Mouse (Mus musculus) stomach, embryonic 16.5 days (tissue): ENCODE results near the gene Lrrc27. TPM values are rescaled to one million over a fixed set of nuclear protein-coding genes. Genes with fewer than 3 reads are reported as not detected.

Source experiments
- ATAC-seq: fragments of 200-750 bp; cut with Nextera tagmentation; 2 replicates; pipeline ENCODE4 v1.8.0; 2017; ENCODE audit warnings: moderate number of reproducible peaks, moderate TSS enrichment; ENCODE audit not compliant: insufficient read depth, low FRiP score
- H3K27ac ChIP-seq: fragments of 300-500 bp; sonication (generic); 2 replicates; pipeline ENCODE4 v1.5.1; 2014; ENCODE audit warnings: low read length
- H3K27me3 ChIP-seq: fragments of 300-500 bp; sonication (generic); 2 replicates; pipeline ENCODE4 v1.6.1; 2014; ENCODE audit warnings: low read length, control low read depth, mixed read lengths; ENCODE audit not compliant: control insufficient read depth, insufficient read depth
- H3K36me3 ChIP-seq: fragments of 300-500 bp; sonication (generic); 2 replicates; pipeline ENCODE4 v1.6.1; 2014; ENCODE audit warnings: low read length; ENCODE audit not compliant: control insufficient read depth, insufficient read depth
- H3K4me1 ChIP-seq: fragments of 300-500 bp; sonication (generic); 2 replicates; pipeline ENCODE4 v1.6.1; 2014; ENCODE audit warnings: low read length, control low read depth, mixed read lengths; ENCODE audit not compliant: control insufficient read depth, insufficient read depth
- H3K4me2 ChIP-seq: fragments of 300-500 bp; sonication (generic); 2 replicates; pipeline ENCODE4 v1.6.1; 2014; ENCODE audit warnings: low read depth, low read length, mixed read lengths
- H3K4me3 ChIP-seq: fragments of 300-500 bp; sonication (generic); replicated peaks from 2 replicates; pipeline ENCODE4 v1.5.1; 2014; ENCODE audit warnings: mild to moderate bottlenecking, low read length
- H3K9ac ChIP-seq: fragments of 300-500 bp; sonication (generic); 2 replicates; pipeline ENCODE4 v1.6.1; 2014; ENCODE audit warnings: low read length
- H3K9me3 ChIP-seq: fragments of 300-500 bp; sonication (generic); replicated peaks from 2 replicates; pipeline ENCODE4 v1.6.1; 2016; ENCODE audit warnings: low read length, control low read depth; ENCODE audit not compliant: control insufficient read depth
- WGBS: fragments of 180-500 bp; shearing (Covaris S2); extraction: QIAGEN DNeasy Blood & Tissue Kit; methylation state at CpG from one replicate; pipeline ENCODE4 v1.1.7; 2014; 5-methylcytosine and 5-hydroxymethylcytosine counted together
- polyA plus RNA-seq: library from polyadenylated mRNA; unstranded; fragments of >200 nt; fragmentation: Nextera tagmentation; extraction: Ambion mirVana; gene quantifications from 2 replicates; pipeline ENCODE4 v1.2.1, GENCODE M21; 2015

The Lrrc27 gene
- polyA plus RNA-seq, 1 experiment from 2014 or later, result 4.4 TPM

GRCm38 (mm10) chr7:139218641-139219415 lies 6.0 kb downstream of the Lrrc27 start:
- WGBS, result 51% methylated on average over 6 of the region's 6 CpGs
- Histone ChIP-seq H3K27me3 (no peaks in the 10 kb centered on the region), H3K36me3 (no peaks in the 10 kb centered on the region), H3K4me3 (no peak overlapping the region), H3K4me2 (no peak overlapping the region), H3K9ac (no peak overlapping the region), H3K27ac (0 out of 2 replicates have a peak overlapping the region, but pooled peaks have one; percentile 11), H3K4me1 (no peaks in the 10 kb centered on the region), H3K9me3 (no peaks in the 10 kb centered on the region)
- ATAC-seq, result no peak

- H3K36me3 ChIP-seq, result no peaks in the 10 kb centered on the region
- no peak overlapping the region for H3K9ac ChIP-seq
- H3K4me3 ChIP-seq, result no peak overlapping the region
- no peaks in the 10 kb centered on the region for H3K4me1 ChIP-seq
- H3K4me2 ChIP-seq, result no peak overlapping the region
- 50% methylated on average over 5 of the region's 5 CpGs for WGBS
- no peaks in the 10 kb centered on the region for H3K27me3 ChIP-seq
- 0 out of 2 replicates have a peak overlapping the region, but pooled peaks have one; percentile 35 for H3K27ac ChIP-seq
- no peak for ATAC-seq
- no peaks in the 10 kb centered on the region for H3K9me3 ChIP-seq
Measured at GRCm38 (mm10) chr7:139219486-139219885, 6.7 kb downstream of the Lrrc27 start.

GRCm38 (mm10) chr7:139220303-139220702 lies 7.5 kb downstream of the Lrrc27 start:
- Histone ChIP-seq H3K9me3 (no peaks in the 10 kb centered on the region), H3K36me3 (no peaks in the 10 kb centered on the region), H3K27me3 (no peaks in the 10 kb centered on the region), H3K4me1 (0 out of 2 replicates have a peak, but pooled peaks cover 6% of the 10 kb centered on the region), H3K9ac (no peak overlapping the region), H3K4me2 (no peak overlapping the region), H3K4me3 (no peak overlapping the region), H3K27ac (peak overlapping the region; percentile 32)
- WGBS, result 25% methylated on average over 2 of the region's 2 CpGs
- ATAC-seq, result peak; percentile 70; the same call in 1 of the 2 replicates

- Histone ChIP-seq H3K4me2 (no peak overlapping the region), H3K4me1 (0 out of 2 replicates have a peak, but pooled peaks cover 7% of the 10 kb centered on the region), H3K27ac (no peak overlapping the region), H3K9ac (no peak overlapping the region), H3K9me3 (no peaks in the 10 kb centered on the region), H3K4me3 (no peak overlapping the region), H3K27me3 (no peaks in the 10 kb centered on the region), H3K36me3 (no peaks in the 10 kb centered on the region)
- no peak for ATAC-seq
- 80% methylated on average over 5 of the region's 5 CpGs for WGBS
Measured at GRCm38 (mm10) chr7:139221072-139221471, 8.3 kb downstream of the Lrrc27 start.

- no peaks in the 10 kb centered on the region for H3K36me3 ChIP-seq
- H3K4me2 ChIP-seq, result no peak overlapping the region
- no peak overlapping the region for H3K4me3 ChIP-seq
- no peaks in the 10 kb centered on the region for H3K9me3 ChIP-seq
- ATAC-seq, result no peak
- H3K27me3 ChIP-seq, result no peaks in the 10 kb centered on the region
- no peak overlapping the region for H3K9ac ChIP-seq
- 0 out of 2 replicates have a peak, but pooled peaks cover 7% of the 10 kb centered on the region for H3K4me1 ChIP-seq
- no peak overlapping the region for H3K27ac ChIP-seq
- 76% methylated on average over 2 of the region's 2 CpGs for WGBS
Measured at GRCm38 (mm10) chr7:139221856-139222255, 9.1 kb downstream of the Lrrc27 start.

GRCm38 (mm10) chr7:139222341-139222740 lies 9.6 kb downstream of the Lrrc27 start:
- H3K4me2 ChIP-seq, result no peak overlapping the region
- H3K9me3 ChIP-seq, result no peaks in the 10 kb centered on the region
- ATAC-seq, result no peak
- no peak overlapping the region for H3K9ac ChIP-seq
- H3K4me3 ChIP-seq, result no peak overlapping the region
- H3K27me3 ChIP-seq, result no peaks in the 10 kb centered on the region
- 74% methylated on average over 4 of the region's 4 CpGs for WGBS
- H3K4me1 ChIP-seq, result 0 out of 2 replicates have a peak, but pooled peaks cover 7% of the 10 kb centered on the region
- no peak overlapping the region for H3K27ac ChIP-seq
- H3K36me3 ChIP-seq, result no peaks in the 10 kb centered on the region

GRCm38 (mm10) chr7:139224070-139224469 lies 11.3 kb downstream of the Lrrc27 start:
- Histone ChIP-seq H3K9me3 (no peaks in the 10 kb centered on the region), H3K27ac (no peak overlapping the region), H3K36me3 (no peaks in the 10 kb centered on the region), H3K4me3 (no peak overlapping the region), H3K4me2 (no peak overlapping the region), H3K4me1 (peaks cover 7% of the 10 kb centered on the region; the same call in 1 of the 2 replicates), H3K9ac (no peak overlapping the region), H3K27me3 (no peaks in the 10 kb centered on the region)
- WGBS, result 85% methylated on average over 1 of the region's 1 CpGs
- ATAC-seq, result no peak

GRCm38 (mm10) chr7:139224725-139225124 lies 11.9 kb downstream of the Lrrc27 start:
- Histone ChIP-seq H3K9ac (0 out of 2 replicates have a peak overlapping the region, but pooled peaks have one; percentile 17), H3K4me1 (peaks cover 7% of the 10 kb centered on the region; the same call in 1 of the 2 replicates), H3K27me3 (no peaks in the 10 kb centered on the region), H3K27ac (no peak overlapping the region), H3K9me3 (no peaks in the 10 kb centered on the region), H3K36me3 (no peaks in the 10 kb centered on the region), H3K4me3 (no peak overlapping the region), H3K4me2 (no peak overlapping the region)
- WGBS, result 49% methylated on average over 8 of the region's 8 CpGs
- no peak for ATAC-seq

- ATAC-seq, result no peak
- WGBS, result 77% methylated on average over 7 of the region's 7 CpGs
Measured at GRCm38 (mm10) chr7:139226416-139226815, 13.6 kb downstream of the Lrrc27 start.

More at GRCm38 (mm10) chr7:139226416-139226815, 13.6 kb downstream of the Lrrc27 start:
- no peak overlapping the region for H3K9ac ChIP-seq
- no peaks in the 10 kb centered on the region for H3K27me3 ChIP-seq
- H3K27ac ChIP-seq, result no peak overlapping the region
- H3K4me1 ChIP-seq, result peaks cover 7% of the 10 kb centered on the region; the same call in 1 of the 2 replicates
- no peaks in the 10 kb centered on the region for H3K36me3 ChIP-seq
- H3K9me3 ChIP-seq, result no peaks in the 10 kb centered on the region
- H3K4me2 ChIP-seq, result no peak overlapping the region
- H3K4me3 ChIP-seq, result no peak overlapping the region
